In the genomic region with DNA sequence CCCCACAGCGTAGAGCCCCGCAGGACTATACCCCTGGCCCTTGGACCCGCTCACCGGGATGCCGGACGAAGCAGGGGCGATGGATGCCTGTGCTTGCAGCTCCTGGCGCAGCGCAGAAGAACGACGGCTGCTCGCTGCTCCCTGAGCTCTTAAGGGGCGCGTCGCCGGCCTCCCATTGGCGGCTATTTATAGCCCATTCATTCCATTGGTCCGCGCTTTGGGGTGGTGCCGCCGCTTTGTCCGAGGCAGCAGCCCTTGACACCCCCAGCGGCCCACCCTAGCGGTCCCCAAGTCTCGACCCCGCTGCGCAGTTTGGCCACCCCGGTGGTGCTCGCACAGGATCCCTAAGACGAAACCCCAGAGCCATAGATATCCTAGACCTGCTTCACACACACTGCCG, we compare ENCODE assay signal across 8 mouse cellular contexts. TPM values are rescaled to one million over a fixed set of nuclear protein-coding genes. Genes with fewer than 3 reads are reported as not detected.
DNase-seq lines count a peak whose midpoint lies in the region; ATAC-seq and TF ChIP-seq lines count a peak whose summit lies in the region.

TSS of gene Ckb (minus strand) at position 163 of the 400 bp plus-strand sequence.

- TF ChIP-seq CTCF in olfactory bulb, adult 2 months (IDR thresholded peaks at IDR 0.05; ENCODE audit: insufficient read depth, low read depth, low read length), result no peak

- no peaks in the 10 kb centered on the region for H3K9me3 ChIP-seq in hindbrain, embryonic 12.5 days (replicated peaks)

- H3K36me3 ChIP-seq in hindbrain, embryonic 12.5 days, result peaks cover 25% of the 10 kb centered on the region

- H3K9ac ChIP-seq in hindbrain, embryonic 12.5 days, result peak within 1 kb of the TSS; percentile 91

- peak within 1 kb of the TSS; percentile 90 for H3K4me2 ChIP-seq in hindbrain, embryonic 12.5 days (replicated peaks)

- peak; percentile 81 for ATAC-seq in hindbrain, embryonic 12.5 days (ENCODE audit: low FRiP score)

- H3K27me3 ChIP-seq in hindbrain, embryonic 12.5 days, result peaks cover 19% of the 10 kb centered on the region

- peak within 1 kb of the TSS; percentile 87 for H3K4me3 ChIP-seq in hindbrain, embryonic 12.5 days
- peak within 1 kb of the TSS; percentile 80 for H3K4me3 ChIP-seq in olfactory bulb, adult 2 months (ENCODE audit: insufficient read depth, low read depth, low read length)

- H3K27ac ChIP-seq in hindbrain, embryonic 12.5 days, result peak within 1 kb of the TSS; percentile 90
- H3K27ac ChIP-seq in olfactory bulb, adult 2 months (ENCODE audit: insufficient read depth, low read depth, low read length), result peak within 1 kb of the TSS; percentile 97

- peaks cover 39% of the 10 kb centered on the region for H3K4me1 ChIP-seq in hindbrain, embryonic 12.5 days
- peaks cover 15% of the 10 kb centered on the region for H3K4me1 ChIP-seq in olfactory bulb, adult 2 months (ENCODE audit: control insufficient read depth, insufficient read depth, low read length)

- peak; percentile 93 for DNase-seq in ZHBTc4 (ENCODE audit: low read depth, low spot score)
- peak; percentile 96 for DNase-seq in cerebellum, adult 9-11 months
- peak; percentile 89 to 90 for DNase-seq in frontal cortex, postnatal 25 days (ENCODE audit: low spot score in 2 of 2)
- peak; percentile 80 for DNase-seq in layer of hippocampus, adult 9-10 months (ENCODE audit: low spot score)
- peak; percentile 62 to 68 for DNase-seq in lung, adult 18-20 months
- peak; percentile 57 for DNase-seq in urinary bladder, postnatal 10 days (ENCODE audit: low spot score)

- peak; percentile 99 for TF ChIP-seq POLR2A in olfactory bulb, adult 2 months (IDR thresholded peaks at IDR 0.05; ENCODE audit: insufficient read depth, low read depth, low read length)

- whole genome bisulfite sequencing in hindbrain, embryonic 12.5 days, result under 1% methylated on average over 31 of the region's 31 CpGs
- WGBS in olfactory bulb, adult 2 months, result under 1% methylated on average over 31 of the region's 31 CpGs

RNA-seq across cellular contexts. Expression of gene Ckb, which starts in this region (rescaled TPM):
- 1,558 and 1,759 TPM in 2 replicates for polyA plus RNA-seq in hindbrain, embryonic 12.5 days (2016; fragmentation: Nextera tagmentation; extraction: Ambion mirVana)
- polyA plus RNA-seq in olfactory bulb, adult 2 months (2012; ENCODE audit: insufficient read depth, insufficient read length, low replicate concordance, missing spikeins), result 210 and 316 TPM in 2 replicates

Comparison
In these comparisons a context has a peak if more than half of its experiments do, and no peak if none do; other contexts are left out.
1. Peak in every context shown above with its lines: DNase-seq, ATAC-seq, H3K4me3 ChIP-seq and H3K27ac ChIP-seq.